Mouse (Mus musculus) stomach, postnatal 0 days (tissue): Measurements from ENCODE around the gene Slc19a2.

Source experiments
- CTCF ChIP-seq: IDR thresholded peaks from 2 replicates; pipeline ENCODE4 v1.5.1; 2016; ENCODE audit warnings: antibody characterized with exemption, low read depth, mild to moderate bottlenecking, moderate library complexity
- EP300 ChIP-seq: optimal IDR thresholded peaks from 2 replicates; pipeline ENCODE3; 2016; ENCODE audit warnings: antibody characterized with exemption

GRCm38 (mm10) chr1:164220261-164220660 lies 28.6 kb upstream of the Slc19a2 start:
- TF ChIP-seq CTCF (no peak), EP300 (no peak)
